Mouse (Mus musculus) central nervous system, embryonic 18 days (tissue): ENCODE measurements around the gene Crip2. TPM values are rescaled to one million over a fixed set of nuclear protein-coding genes. Genes with fewer than 3 reads are reported as not detected.

ENCODE experiments used
- polyA plus RNA-seq: library from polyadenylated mRNA; depleted of rRNA; stranded (reverse); fragments of >200 nt; gene quantifications from 2 replicates; pipeline ENCODE4 v1.2.3, GENCODE M21; 2012; rRNA removed

Gene Crip2
- 397 and 443 TPM in 2 replicates for polyA plus RNA-seq

DNA sequence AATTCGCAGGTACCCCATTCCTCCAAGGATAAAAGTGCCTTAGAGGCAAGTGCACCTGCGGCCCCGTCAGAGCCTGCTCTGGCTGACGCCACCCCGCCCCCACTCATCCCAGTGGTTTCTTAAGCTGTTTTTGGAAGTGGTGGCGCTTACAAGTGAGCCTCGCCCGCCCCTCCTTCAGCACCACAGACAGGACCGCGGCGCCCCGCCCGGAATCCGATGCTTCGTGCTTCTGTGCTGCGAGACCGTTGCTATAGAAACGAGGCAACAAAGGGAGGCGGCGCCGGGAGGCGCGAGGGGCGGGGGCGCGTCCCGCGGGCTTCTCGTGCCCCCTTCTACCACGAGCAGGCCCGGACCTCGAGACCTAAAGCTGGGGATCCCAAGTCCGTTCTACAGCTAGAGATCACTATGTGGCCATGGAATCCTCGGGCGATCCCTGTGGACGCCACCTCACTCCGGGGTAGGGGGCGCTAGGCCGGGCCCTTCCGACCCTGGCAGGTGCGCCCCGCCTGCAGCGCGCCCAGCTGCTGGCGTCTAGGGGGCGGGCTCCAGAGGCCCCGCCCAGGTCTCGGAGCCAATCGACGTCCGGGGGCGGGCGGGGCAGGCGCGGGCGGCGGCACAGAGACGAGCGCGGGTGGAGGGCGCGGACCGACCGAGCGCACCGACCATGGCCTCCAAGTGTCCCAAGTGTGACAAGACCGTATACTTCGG is at the start of gene Crip2:
TSS of gene Crip2 (plus strand) at position 329 of the 708 bp plus-strand sequence.

DNA sequence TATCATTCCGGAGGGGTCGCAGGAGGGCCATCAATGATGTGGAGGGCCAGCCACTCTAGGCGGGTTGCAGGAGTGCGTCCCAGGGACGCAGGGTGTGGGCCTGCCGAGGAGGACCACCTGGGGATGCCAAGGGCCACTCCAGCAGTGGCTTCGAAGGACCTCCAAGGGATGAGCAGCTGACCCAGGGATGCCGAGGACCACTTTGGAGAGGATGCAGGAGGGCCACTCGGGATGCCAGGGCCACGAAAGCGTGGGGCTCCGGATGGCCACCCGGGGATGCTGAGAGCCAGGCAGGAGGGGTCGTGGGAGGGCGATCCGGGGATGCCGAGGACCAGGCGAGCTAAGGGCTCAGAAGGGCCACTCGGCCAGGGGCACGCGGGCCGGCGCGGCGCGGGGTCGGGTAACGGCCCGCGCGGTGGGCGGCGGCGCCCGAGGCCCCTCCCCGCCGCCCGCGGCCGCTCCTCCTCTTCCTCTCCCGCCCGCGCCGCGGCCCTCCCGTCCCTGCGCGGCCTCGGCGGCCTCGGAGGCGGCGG is 42.2 kb upstream of the Crip2 start, which contains the start of gene Mta1:
TSS of gene Mta1 (plus strand) at position 530 of the 533 bp plus-strand sequence.

DNA sequence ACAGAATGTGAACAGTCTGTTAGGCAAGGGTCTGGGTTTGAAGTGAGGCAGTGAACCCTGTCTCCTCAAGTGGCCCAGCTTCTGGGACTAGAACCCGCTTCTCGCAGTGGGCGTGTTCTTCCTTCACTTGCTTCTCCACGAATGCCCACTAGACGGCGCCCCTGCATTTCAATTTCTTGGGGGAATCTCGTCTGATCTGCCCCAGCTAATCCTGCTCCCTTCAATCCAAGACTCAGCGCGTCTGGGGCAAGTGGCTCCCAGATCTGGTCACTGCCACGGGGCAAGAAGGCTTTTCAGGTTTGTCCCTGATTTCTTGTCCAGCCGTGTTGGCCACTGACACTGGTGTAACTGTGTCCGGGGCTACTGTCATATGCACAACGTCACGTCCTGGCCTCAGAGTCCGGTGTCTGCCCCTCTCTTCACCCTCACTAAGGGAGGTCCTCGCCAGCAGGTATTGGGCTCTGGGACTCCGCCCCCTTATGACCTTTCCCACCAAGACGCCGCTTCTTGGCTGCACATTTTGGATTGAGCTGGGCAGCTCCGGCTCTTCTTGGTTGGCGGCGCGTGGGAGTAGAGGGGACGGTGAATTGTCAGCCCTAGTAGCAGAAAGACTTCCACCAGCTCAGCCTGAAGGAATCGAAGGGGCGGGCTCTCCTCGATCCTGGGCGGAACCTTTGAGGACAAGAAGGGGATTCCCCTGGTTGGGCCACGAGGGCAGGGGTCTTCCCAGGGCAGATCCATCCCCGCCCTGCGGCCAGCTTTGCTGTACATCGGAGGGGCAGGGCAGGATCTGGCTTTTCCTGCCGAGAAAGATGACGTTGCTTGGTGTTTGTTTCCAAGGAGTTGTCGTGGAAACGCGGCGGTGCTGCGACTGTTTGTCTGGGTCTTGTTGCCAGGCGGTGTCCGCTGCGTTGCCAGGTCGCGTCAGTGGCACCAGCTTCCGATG is 6.3 kb downstream of the Crip2 start, which contains the start of gene Crip1:
TSS of gene Crip1 (plus strand) at position 205 of the 946 bp plus-strand sequence.

DNA sequence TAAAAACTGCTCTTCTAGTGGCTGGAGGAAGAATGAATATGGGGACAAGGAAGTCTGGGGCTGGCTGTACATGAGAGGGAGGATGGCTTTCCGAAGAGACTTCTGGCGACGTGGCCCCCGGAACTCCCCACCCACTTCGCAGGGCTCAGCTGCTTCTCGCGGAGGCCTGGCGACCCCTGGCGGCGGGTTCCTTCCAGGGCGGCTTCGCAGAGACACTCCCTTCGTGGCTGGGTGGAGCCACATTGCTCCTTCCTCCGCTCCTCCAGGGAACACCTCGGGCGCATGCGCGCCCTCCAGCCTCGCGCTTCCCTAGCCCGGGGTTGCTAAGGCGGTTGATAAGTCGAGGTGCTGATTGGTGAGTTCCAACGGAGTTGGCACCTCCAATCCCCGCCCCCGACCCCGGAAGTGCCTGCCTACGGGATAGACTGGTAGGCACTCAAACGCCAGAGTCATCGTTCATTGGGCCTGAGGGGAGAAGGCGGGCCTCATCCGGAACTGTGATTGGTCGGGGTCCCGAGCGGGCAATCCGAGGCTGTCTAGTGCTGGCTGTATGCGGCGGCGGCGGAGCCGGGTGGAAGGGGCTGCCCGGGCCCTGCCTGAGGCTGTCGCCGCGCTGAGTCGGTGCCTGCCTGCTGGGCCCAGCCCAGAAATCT is 16.0 kb downstream of the Crip2 start, which contains the start of gene Tedc1:
TSS of gene Tedc1 (plus strand) at position 535 of the 653 bp plus-strand sequence.

DNA sequence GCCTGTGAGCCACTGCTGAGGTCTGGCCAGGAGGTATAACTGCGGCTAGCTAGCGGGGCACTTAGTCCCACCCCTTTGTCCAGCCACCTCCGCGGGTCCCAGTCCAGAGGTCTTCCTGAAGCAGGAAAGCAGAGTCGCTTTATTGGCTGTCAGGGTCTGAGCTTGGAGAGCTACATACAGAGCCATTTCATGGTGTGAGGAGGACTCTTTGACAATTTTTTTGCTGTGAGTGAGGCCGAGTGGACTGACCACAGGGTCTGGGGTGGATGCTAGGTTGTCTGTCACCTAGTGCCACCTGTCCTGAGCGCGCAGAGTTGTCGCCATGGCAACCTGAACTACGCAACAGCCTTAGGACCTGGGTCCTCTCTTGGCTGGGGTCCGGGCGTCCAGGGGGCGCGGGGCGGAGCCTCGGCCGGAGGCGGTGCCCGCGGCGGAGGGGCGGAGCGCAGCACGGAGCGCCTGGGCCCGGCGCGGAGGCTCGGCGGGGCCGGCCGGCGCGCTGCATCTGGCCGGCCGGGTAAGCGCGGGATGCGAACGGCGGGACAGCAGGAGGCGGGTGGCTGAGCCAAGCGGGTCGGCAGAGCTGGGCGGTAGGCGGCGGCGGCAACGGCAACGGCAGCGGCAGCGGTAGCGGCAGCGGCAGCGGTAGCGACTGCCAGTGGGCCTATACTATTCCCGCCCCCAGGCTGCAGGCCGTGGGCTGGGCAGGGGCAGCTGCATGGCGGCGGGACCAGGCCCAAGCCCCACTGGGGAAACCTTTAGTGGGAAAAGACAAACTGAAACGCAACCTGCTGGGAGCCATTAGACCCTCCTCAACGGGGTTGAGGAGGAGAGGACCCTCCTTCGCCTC is 45.6 kb downstream of the Crip2 start, which contains the start of gene Tmem121:
TSS of gene Tmem121 (plus strand) at position 489 of the 850 bp plus-strand sequence.

Other genes with a start within 250 kb of the Crip2 start
- 59.0 and 68.4 TPM in 2 replicates for gene Jag2, start 210.5 kb upstream of the Crip2 start, polyA plus RNA-seq
- 33.7 and 39.1 TPM in 2 replicates for gene Nudt14, start 198.1 kb upstream of the Crip2 start, polyA plus RNA-seq
- gene Btbd6, start 163.8 kb upstream of the Crip2 start, polyA plus RNA-seq: 46.2 and 54.6 TPM in 2 replicates
- 50.2 and 52.5 TPM in 2 replicates for gene Brf1, start 139.5 kb upstream of the Crip2 start, polyA plus RNA-seq
- gene Pacs2, start 125.7 kb upstream of the Crip2 start, polyA plus RNA-seq: 87.5 and 97.2 TPM in 2 replicates
- 0.10 and 0.11 TPM in 2 replicates for gene Tex22, start 65.7 kb upstream of the Crip2 start, polyA plus RNA-seq
- 76.5 and 85.5 TPM in 2 replicates for gene Mta1, start 42.0 kb upstream of the Crip2 start, polyA plus RNA-seq
- 65.2 and 139 TPM in 2 replicates for gene Crip1, start 6.1 kb downstream of the Crip2 start, polyA plus RNA-seq
- gene Tedc1, start 16.2 kb downstream of the Crip2 start, polyA plus RNA-seq: 8.6 and 8.8 TPM in 2 replicates
- gene Tmem121, start 45.7 kb downstream of the Crip2 start, polyA plus RNA-seq: 76.9 and 77.5 TPM in 2 replicates